Mouse (Mus musculus): ENCODE results near the gene H2-DMb2.

DNA sequence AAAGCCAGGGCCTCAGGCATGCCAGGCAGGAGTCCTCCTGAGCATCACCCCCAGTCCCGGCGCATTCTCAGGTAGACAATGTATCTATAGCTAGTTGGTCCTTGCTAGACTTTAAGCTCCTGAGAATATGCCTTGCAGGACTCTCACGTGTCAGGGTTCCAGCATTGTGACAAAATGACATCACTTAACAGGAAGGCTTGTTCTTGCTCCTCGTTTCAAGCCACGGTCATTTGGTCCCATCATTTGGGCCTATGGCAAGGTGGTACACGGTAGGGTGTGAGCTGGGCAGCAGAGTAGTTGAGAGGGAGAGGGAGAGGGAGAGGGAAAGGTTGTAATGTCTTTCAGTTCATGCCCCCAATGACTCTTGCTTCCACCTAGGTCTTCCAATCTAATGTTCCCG, 11.2 kb upstream of the H2-DMb2 start:
- TF ChIP-seq CTCF (IDR thresholded peaks at IDR 0.05) (no peak), POLR2A (IDR thresholded peaks at IDR 0.05; ENCODE audit: insufficient read depth, low read depth, low read length) (no peak), EP300 (IDR thresholded peaks at IDR 0.05; ENCODE audit: insufficient read depth, low read depth, low read length) (no peak)
